Mouse (Mus musculus): ENCODE measurements at regions not wholly inside any gene's neighbourhood (a gene's known extent, or its start where the extent isn't known, plus 50 kb on each side); places are given as distances from the start of the nearest gene placed in this dataset.

- 83% methylated on average over 6 of the region's 6 CpGs for WGBS
- Histone ChIP-seq H3K27me3 (replicated peaks; ENCODE audit: control insufficient read depth, insufficient read depth, low read length) (no peaks in the 10 kb centered on the region), H3K4me2 (ENCODE audit: low read length) (no peak overlapping the region), H3K4me1 (replicated peaks; ENCODE audit: control insufficient read depth, insufficient read depth, low read length) (no peaks in the 10 kb centered on the region), H3K9me3 (ENCODE audit: control insufficient read depth, low read length) (no peaks in the 10 kb centered on the region), H3K27ac (ENCODE audit: low read length) (no peak overlapping the region), H3K36me3 (ENCODE audit: control insufficient read depth, insufficient read depth) (no peaks in the 10 kb centered on the region), H3K9ac (replicated peaks; ENCODE audit: low read depth, low read length) (no peak overlapping the region), H3K4me3 (replicated peaks; ENCODE audit: low read length) (no peak overlapping the region)
- ATAC-seq, result no peak
Observed at GRCm38 (mm10) chr12:58437031-58437430, 167.9 kb upstream of the Clec14a start.

- WGBS, result 30% methylated on average over 5 of the region's 5 CpGs
- no peak overlapping the region for H3K4me2 ChIP-seq (ENCODE audit: low read length)
Observed at GRCm38 (mm10) chr12:58434504-58434903, 165.4 kb upstream of the Clec14a start.

GRCm38 (mm10) chr12:58429929-58430328 lies 160.8 kb upstream of the Clec14a start:
- H3K9ac ChIP-seq (replicated peaks; ENCODE audit: low read depth, low read length), result no peak overlapping the region
- H3K4me3 ChIP-seq (replicated peaks; ENCODE audit: low read length), result no peak overlapping the region
- peak; percentile 36; the same call in 1 of the 2 replicates for ATAC-seq
- no peak overlapping the region for H3K27ac ChIP-seq (ENCODE audit: low read length)
- H3K4me2 ChIP-seq (ENCODE audit: low read length), result no peak overlapping the region
- no peaks in the 10 kb centered on the region for H3K9me3 ChIP-seq (ENCODE audit: control insufficient read depth, low read length)
- WGBS, result 41% methylated on average over 5 of the region's 5 CpGs
- no peaks in the 10 kb centered on the region for H3K36me3 ChIP-seq (ENCODE audit: control insufficient read depth, insufficient read depth)
- no peaks in the 10 kb centered on the region; the same call in 1 of the 2 replicates for H3K4me1 ChIP-seq (replicated peaks; ENCODE audit: control insufficient read depth, insufficient read depth, low read length)
- H3K27me3 ChIP-seq (replicated peaks; ENCODE audit: control insufficient read depth, insufficient read depth, low read length), result no peaks in the 10 kb centered on the region

More at GRCm38 (mm10) chr12:58434504-58434903, 165.4 kb upstream of the Clec14a start:
- Histone ChIP-seq H3K9me3 (ENCODE audit: control insufficient read depth, low read length) (no peaks in the 10 kb centered on the region), H3K36me3 (ENCODE audit: control insufficient read depth, insufficient read depth) (no peaks in the 10 kb centered on the region), H3K4me3 (replicated peaks; ENCODE audit: low read length) (no peak overlapping the region), H3K27ac (ENCODE audit: low read length) (no peak overlapping the region), H3K9ac (replicated peaks; ENCODE audit: low read depth, low read length) (no peak overlapping the region), H3K4me1 (replicated peaks; ENCODE audit: control insufficient read depth, insufficient read depth, low read length) (no peaks in the 10 kb centered on the region), H3K27me3 (replicated peaks; ENCODE audit: control insufficient read depth, insufficient read depth, low read length) (no peaks in the 10 kb centered on the region)
- peak; percentile 58 for ATAC-seq

- no peak overlapping the region for H3K9ac ChIP-seq (replicated peaks; ENCODE audit: low read depth, low read length)
- no peaks in the 10 kb centered on the region for H3K36me3 ChIP-seq (ENCODE audit: control insufficient read depth, insufficient read depth)
- WGBS, result 90% methylated on average over 6 of the region's 6 CpGs
- ATAC-seq, result no peak
- no peak overlapping the region for H3K27ac ChIP-seq (ENCODE audit: low read length)
- H3K4me2 ChIP-seq (ENCODE audit: low read length), result no peak overlapping the region
- H3K9me3 ChIP-seq (ENCODE audit: control insufficient read depth, low read length), result no peaks in the 10 kb centered on the region
- H3K27me3 ChIP-seq (replicated peaks; ENCODE audit: control insufficient read depth, insufficient read depth, low read length), result no peaks in the 10 kb centered on the region
- no peak overlapping the region for H3K4me3 ChIP-seq (replicated peaks; ENCODE audit: low read length)
- no peaks in the 10 kb centered on the region; the same call in 1 of the 2 replicates for H3K4me1 ChIP-seq (replicated peaks; ENCODE audit: control insufficient read depth, insufficient read depth, low read length)
Observed at GRCm38 (mm10) chr12:58426758-58427157, 157.7 kb upstream of the Clec14a start.

GRCm38 (mm10) chr12:58425961-58426360 lies 156.9 kb upstream of the Clec14a start:
- no peak overlapping the region for H3K4me3 ChIP-seq (replicated peaks; ENCODE audit: low read length)
- H3K27me3 ChIP-seq (replicated peaks; ENCODE audit: control insufficient read depth, insufficient read depth, low read length), result no peaks in the 10 kb centered on the region
- 77% methylated on average over 4 of the region's 4 CpGs for WGBS
- H3K36me3 ChIP-seq (ENCODE audit: control insufficient read depth, insufficient read depth), result no peaks in the 10 kb centered on the region
- no peaks in the 10 kb centered on the region for H3K9me3 ChIP-seq (ENCODE audit: control insufficient read depth, low read length)
- ATAC-seq, result no peak; the same call in 1 of the 2 replicates
- no peaks in the 10 kb centered on the region; the same call in 1 of the 2 replicates for H3K4me1 ChIP-seq (replicated peaks; ENCODE audit: control insufficient read depth, insufficient read depth, low read length)
- H3K27ac ChIP-seq (ENCODE audit: low read length), result no peak overlapping the region
- no peak overlapping the region for H3K4me2 ChIP-seq (ENCODE audit: low read length)
- H3K9ac ChIP-seq (replicated peaks; ENCODE audit: low read depth, low read length), result no peak overlapping the region

GRCm38 (mm10) chr12:58423581-58423980 lies 154.5 kb upstream of the Clec14a start:
- H3K36me3 ChIP-seq (ENCODE audit: control insufficient read depth, insufficient read depth), result no peaks in the 10 kb centered on the region
- H3K9ac ChIP-seq (replicated peaks; ENCODE audit: low read depth, low read length), result no peak overlapping the region
- WGBS, result 59% methylated on average over 1 of the region's 1 CpGs
- H3K27me3 ChIP-seq (replicated peaks; ENCODE audit: control insufficient read depth, insufficient read depth, low read length), result no peaks in the 10 kb centered on the region
- H3K9me3 ChIP-seq (ENCODE audit: control insufficient read depth, low read length), result no peaks in the 10 kb centered on the region
- H3K4me1 ChIP-seq (replicated peaks; ENCODE audit: control insufficient read depth, insufficient read depth, low read length), result no peaks in the 10 kb centered on the region; the same call in 1 of the 2 replicates
- no peak overlapping the region for H3K27ac ChIP-seq (ENCODE audit: low read length)
- no peak overlapping the region for H3K4me2 ChIP-seq (ENCODE audit: low read length)
- no peak for ATAC-seq
- H3K4me3 ChIP-seq (replicated peaks; ENCODE audit: low read length), result no peak overlapping the region

- ATAC-seq, result no peak
- no peaks in the 10 kb centered on the region for H3K36me3 ChIP-seq (ENCODE audit: control insufficient read depth, insufficient read depth)
Observed at GRCm38 (mm10) chr12:58401904-58402303, 132.8 kb upstream of the Clec14a start.

GRCm38 (mm10) chr12:58360258-58360657 lies 91.2 kb upstream of the Clec14a start:
- 86% methylated on average over 4 of the region's 4 CpGs for WGBS
- Histone ChIP-seq H3K27me3 (replicated peaks; ENCODE audit: control insufficient read depth, insufficient read depth, low read length) (no peaks in the 10 kb centered on the region), H3K36me3 (ENCODE audit: control insufficient read depth, insufficient read depth) (no peaks in the 10 kb centered on the region), H3K4me1 (replicated peaks; ENCODE audit: control insufficient read depth, insufficient read depth, low read length) (no peaks in the 10 kb centered on the region), H3K4me2 (ENCODE audit: low read length) (no peak overlapping the region), H3K9ac (replicated peaks; ENCODE audit: low read depth, low read length) (no peak overlapping the region), H3K9me3 (ENCODE audit: control insufficient read depth, low read length) (no peaks in the 10 kb centered on the region), H3K27ac (ENCODE audit: low read length) (no peak overlapping the region), H3K4me3 (replicated peaks; ENCODE audit: low read length) (no peak overlapping the region)
- ATAC-seq, result no peak

More at GRCm38 (mm10) chr12:58401904-58402303, 132.8 kb upstream of the Clec14a start:
- Histone ChIP-seq H3K4me3 (replicated peaks; ENCODE audit: low read length) (no peak overlapping the region), H3K9me3 (ENCODE audit: control insufficient read depth, low read length) (no peaks in the 10 kb centered on the region), H3K4me2 (ENCODE audit: low read length) (no peak overlapping the region), H3K27ac (ENCODE audit: low read length) (no peak overlapping the region), H3K27me3 (replicated peaks; ENCODE audit: control insufficient read depth, insufficient read depth, low read length) (no peaks in the 10 kb centered on the region), H3K9ac (replicated peaks; ENCODE audit: low read depth, low read length) (no peak overlapping the region), H3K4me1 (replicated peaks; ENCODE audit: control insufficient read depth, insufficient read depth, low read length) (0 out of 2 replicates have a peak, but pooled peaks cover 2% of the 10 kb centered on the region)
- WGBS, result 68% methylated on average over 3 of the region's 3 CpGs

- H3K9ac ChIP-seq (replicated peaks; ENCODE audit: low read depth, low read length), result no peak overlapping the region
- H3K27ac ChIP-seq (ENCODE audit: low read length), result no peak overlapping the region
- no peaks in the 10 kb centered on the region for H3K36me3 ChIP-seq (ENCODE audit: control insufficient read depth, insufficient read depth)
- H3K4me1 ChIP-seq (replicated peaks; ENCODE audit: control insufficient read depth, insufficient read depth, low read length), result no peaks in the 10 kb centered on the region
- no peak overlapping the region for H3K4me3 ChIP-seq (replicated peaks; ENCODE audit: low read length)
- no peaks in the 10 kb centered on the region for H3K9me3 ChIP-seq (ENCODE audit: control insufficient read depth, low read length)
- no peak overlapping the region for H3K4me2 ChIP-seq (ENCODE audit: low read length)
- H3K27me3 ChIP-seq (replicated peaks; ENCODE audit: control insufficient read depth, insufficient read depth, low read length), result no peaks in the 10 kb centered on the region
- no peak for ATAC-seq
Observed at GRCm38 (mm10) chr12:58334163-58334562, 65.1 kb upstream of the Clec14a start.

- H3K4me1 ChIP-seq (replicated peaks; ENCODE audit: control insufficient read depth, insufficient read depth, low read length), result no peaks in the 10 kb centered on the region
- H3K9ac ChIP-seq (replicated peaks; ENCODE audit: low read depth, low read length), result no peak overlapping the region
- H3K27me3 ChIP-seq (replicated peaks; ENCODE audit: control insufficient read depth, insufficient read depth, low read length), result no peaks in the 10 kb centered on the region
- no peak for ATAC-seq
- H3K4me3 ChIP-seq (replicated peaks; ENCODE audit: low read length), result no peak overlapping the region
- no peak overlapping the region for H3K27ac ChIP-seq (ENCODE audit: low read length)
- no peaks in the 10 kb centered on the region for H3K36me3 ChIP-seq (ENCODE audit: control insufficient read depth, insufficient read depth)
- WGBS, result 76% methylated on average over 2 of the region's 2 CpGs
- H3K4me2 ChIP-seq (ENCODE audit: low read length), result no peak overlapping the region
- H3K9me3 ChIP-seq (ENCODE audit: control insufficient read depth, low read length), result no peaks in the 10 kb centered on the region
Observed at GRCm38 (mm10) chr12:58329913-58330312, 60.8 kb upstream of the Clec14a start.
